Mouse (Mus musculus) MEL-GATA-1-ER (cell line): ENCODE measurements around the gene Klra10.
"Not testable (repeated sequence)": the region's sequence is repeated elsewhere in the genome, so short reads cannot be mapped to it uniquely, and the experiment has no call there.

Experiments used
- DNase-seq: peaks from one replicate; pipeline ENCODE4 v3.0.0-alpha.2; 2012; ENCODE audit warnings: low read depth; ENCODE audit errors: extremely low read depth

Klra10 gene

DNA sequence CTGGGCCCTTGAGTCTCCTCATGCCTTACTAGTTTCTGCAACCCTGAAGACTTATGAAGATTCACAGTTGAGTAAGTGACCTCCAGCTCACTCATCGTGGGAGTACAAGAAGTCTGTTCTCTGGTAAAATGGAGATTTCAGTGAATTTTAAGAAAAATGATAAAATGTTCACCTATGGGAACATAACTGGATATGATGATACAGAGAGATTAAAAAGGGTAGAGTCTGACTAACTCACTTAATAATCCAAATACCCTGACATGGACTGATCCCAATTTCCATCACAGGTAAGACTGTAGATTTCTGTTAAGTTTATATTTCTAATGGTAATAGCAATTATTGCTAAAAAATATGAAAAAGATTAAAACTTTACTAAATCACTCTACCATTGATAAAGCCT lies at the start of gene Klra10:
TSS of gene Klra10 (minus strand) at position 101 of the 400 bp plus-strand sequence.
- not testable (repeated sequence) for DNase-seq

GRCm38 (mm10) chr6:130287984-130288649 lies 6.4 kb upstream of the Klra10 start:
- DNase-seq, result no peak

- no peak for DNase-seq
These were observed 26.4 kb downstream of the Klra10 start for GRCm38 (mm10) chr6:130255326-130255725.

DNA sequence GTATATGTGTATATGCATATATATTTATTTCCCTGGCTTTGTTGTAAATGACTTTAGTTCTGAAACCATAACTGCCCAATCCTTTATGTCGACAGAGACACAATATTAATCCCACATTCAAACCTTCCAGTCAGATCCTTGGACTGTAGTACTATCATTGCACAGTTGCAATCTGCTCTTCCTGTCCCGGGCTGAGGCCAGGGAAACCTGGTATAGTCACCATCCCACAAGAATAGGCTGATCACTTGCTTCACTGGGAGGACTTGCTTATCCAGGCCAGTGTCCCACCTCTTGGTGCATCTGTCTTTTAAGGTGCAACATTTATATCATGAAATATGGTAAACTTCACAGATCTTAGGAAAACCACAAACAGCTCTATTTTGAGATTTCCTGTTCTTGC lies 44.2 kb downstream of the Klra10 start:
- no peak for DNase-seq

GRCm38 (mm10) chr6:130236635-130237034 lies 45.1 kb downstream of the Klra10 start:
- DNase-seq, result peak; percentile 3

DNA sequence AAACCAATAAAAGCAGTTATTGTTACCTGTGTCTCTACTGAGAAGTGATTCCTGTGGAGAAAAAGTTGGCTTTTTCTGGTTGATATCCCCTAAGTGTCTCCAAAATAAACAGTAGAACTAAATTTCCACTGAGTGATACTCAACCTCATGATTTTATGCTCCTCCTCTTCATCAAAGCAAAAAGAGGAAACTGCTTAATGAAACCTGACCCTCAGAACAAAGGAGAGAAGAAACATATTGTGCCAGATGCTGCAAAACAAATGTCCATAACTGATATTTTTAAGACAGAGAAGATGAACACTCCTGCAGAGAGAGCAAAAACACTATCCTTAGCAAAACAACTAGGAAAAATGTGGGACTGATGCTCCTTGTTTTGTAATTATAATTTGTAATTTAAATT lies 48.5 kb downstream of the Klra10 start, which contains the start of gene Klra7:
TSS of gene Klra7 (minus strand) at position 101 of the 400 bp plus-strand sequence.
- no peak for DNase-seq
